Mouse (Mus musculus) small intestine, adult 2 months (tissue): ENCODE data around the gene Eva1b.

Experiments used
- CTCF ChIP-seq: fragments of 200-500 bp; IDR thresholded peaks from 2 replicates; pipeline ENCODE4 v1.5.1; 2012; ENCODE audit warnings: low read depth, mild to moderate bottlenecking, control low read depth, inconsistent platforms, low read length, moderate library complexity, mixed read lengths; ENCODE audit not compliant: insufficient replicate concordance, insufficient read length; ENCODE audit errors: extremely low read depth
- POLR2A ChIP-seq: fragments of 200-500 bp; IDR thresholded peaks from 2 replicates; pipeline ENCODE4 v1.6.1; 2012; ENCODE audit warnings: low read depth, mild to moderate bottlenecking, control low read depth, inconsistent platforms, low read length, moderate library complexity

- TF ChIP-seq CTCF: no peak
- TF ChIP-seq POLR2A: no peak
Observed at GRCm38 (mm10) chr4:126166084-126166483, 18.5 kb downstream of the Eva1b start.
